Mouse (Mus musculus): ENCODE measurements at regions not wholly inside any gene's neighbourhood (a gene's known extent, or its start where the extent isn't known, plus 50 kb on each side); places are given as distances from the start of the nearest gene placed in this dataset.

DNA sequence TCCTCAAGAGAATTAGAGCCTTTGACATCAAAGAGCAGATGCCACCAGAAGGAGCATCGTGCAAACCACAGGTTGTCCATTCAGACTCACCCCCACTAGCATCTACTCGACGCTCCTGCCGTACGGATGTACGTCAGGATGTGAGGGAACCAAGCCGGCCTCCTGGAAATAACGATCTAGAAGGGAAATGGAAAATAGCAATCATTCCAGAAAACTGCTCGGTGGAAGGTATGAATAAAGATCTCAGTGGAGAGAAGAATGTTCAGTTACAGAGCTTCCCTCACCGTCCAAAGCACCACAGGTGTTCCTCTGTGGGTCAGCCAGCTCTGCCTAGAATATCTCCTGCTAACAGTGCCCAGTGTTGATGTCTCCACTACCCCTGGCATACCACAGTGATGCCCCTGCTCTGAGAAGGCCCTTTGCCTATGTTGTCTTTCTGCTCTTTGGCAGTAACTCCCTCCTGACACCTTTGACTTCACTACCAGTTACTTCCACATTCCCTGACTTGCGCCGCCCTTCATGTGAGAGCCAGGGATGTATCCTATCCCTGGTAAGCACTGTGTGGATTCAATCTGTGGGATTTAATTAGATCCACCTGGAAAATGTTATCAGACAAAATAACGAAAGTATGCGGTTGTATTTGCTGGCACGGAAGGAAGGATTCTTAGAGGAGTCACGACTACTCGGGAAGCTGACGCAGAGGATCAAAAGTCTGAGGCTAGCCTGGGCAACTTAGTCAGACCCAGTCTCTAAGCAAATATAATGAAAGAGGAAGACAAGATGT, 152.4 kb upstream of the Irf2bp2 start:
- TF ChIP-seq USF1 (IDR thresholded peaks at IDR 0.05; ENCODE audit: low read depth) (no peak), MAX (IDR thresholded peaks at IDR 0.05) (no peak), CTCF (IDR thresholded peaks at IDR 0.05; ENCODE audit: control insufficient read depth, insufficient read depth, insufficient read length) (no peak), MYOG (IDR thresholded peaks at IDR 0.05; ENCODE audit: control insufficient read depth, extremely low read depth, insufficient read length) (no peak), MYOD1 (IDR thresholded peaks at IDR 0.05; ENCODE audit: control insufficient read depth, insufficient read length, low read depth) (no peak), FOSL1 (IDR thresholded peaks at IDR 0.05; ENCODE audit: insufficient read depth, low read length, poor library complexity, severe bottlenecking) (no peak), CEBPB (IDR thresholded peaks at IDR 0.05; ENCODE audit: low read depth) (no peak)
